In genomic region chr3:37972931-37973330, GRCm38 (mm10) we compare ENCODE assay signal across 20 mouse cellular contexts.
"Had no signal": no experiment of that assay in that cellular context is flagged by ENCODE, and none has a peak within 500 bp of the region (broad histone marks: within the 10 kb centered on the region; RNA-seq: fewer than 3 reads in every experiment).

No protein-coding gene starts in this region.

- H3K4me3 ChIP-seq: liver, embryonic 13.5 days; liver, embryonic 15.5 days; midbrain, embryonic 10.5 days; midbrain, embryonic 13.5 days; myocyte; neural tube, embryonic 13.5 days; neural tube, embryonic 15.5 days had no signal

- DNase-seq: liver, embryonic 13.5 days; liver, postnatal 0 days; lung, embryonic 14.5 days; lung, postnatal 14 days; retina, postnatal 1 day; right cerebral cortex, adult 18-20 months; right cerebral cortex, postnatal 25 days; right cerebral cortex, postnatal 4 days; spleen, adult 18-20 months; thymus, adult 18-20 months; thymus, postnatal 14 days; thymus, postnatal 36 days had no signal

- H3K9ac ChIP-seq: liver, embryonic 13.5 days; liver, embryonic 15.5 days; liver, postnatal 0 days; lung, embryonic 14.5 days; midbrain, embryonic 13.5 days; neural tube, embryonic 13.5 days; neural tube, embryonic 15.5 days had no signal

- H3K36me3 ChIP-seq: liver, embryonic 13.5 days; liver, embryonic 15.5 days; midbrain, embryonic 10.5 days; midbrain, embryonic 13.5 days; neural tube, embryonic 13.5 days; neural tube, embryonic 15.5 days had no signal

- H3K27ac ChIP-seq: liver, embryonic 13.5 days; liver, embryonic 15.5 days; macrophage; midbrain, embryonic 10.5 days; midbrain, embryonic 13.5 days; neural tube, embryonic 13.5 days; neural tube, embryonic 15.5 days had no signal

- ATAC-seq: liver, postnatal 0 days; midbrain, embryonic 13.5 days; midbrain, embryonic 16.5 days had no signal

- H3K4me2 ChIP-seq: liver, embryonic 13.5 days; liver, embryonic 15.5 days; lung, embryonic 14.5 days; midbrain, embryonic 13.5 days; neural tube, embryonic 13.5 days; neural tube, embryonic 15.5 days had no signal

- H3K9me3 ChIP-seq: liver, embryonic 13.5 days; liver, embryonic 15.5 days; midbrain, embryonic 10.5 days; midbrain, embryonic 13.5 days; neural tube, embryonic 13.5 days; neural tube, embryonic 15.5 days had no signal

- H3K27me3 ChIP-seq: liver, embryonic 15.5 days; neural tube, embryonic 13.5 days; neural tube, embryonic 15.5 days had no signal
